Mouse (Mus musculus): Measurements from ENCODE around the gene Gm3336.

GRCm38 (mm10) chr8:70768956-70769355 lies 50.6 kb downstream of the Gm3336 start:
- no peak for TF ChIP-seq CTCF (IDR thresholded peaks at IDR 0.05; ENCODE audit: control insufficient read depth, insufficient read depth, low read length)
- no peak for TF ChIP-seq POLR2A (IDR thresholded peaks at IDR 0.05; ENCODE audit: borderline replicate concordance, control insufficient read depth, low read depth, low read length)

Measured in bone marrow, adult 2 months (tissue).